Mouse (Mus musculus) CD4-positive helper T cell, adult 2 months (primary cell): ENCODE data around the gene Dhrs9.

Experiments used
- DNase-seq: peaks from one replicate; pipeline ENCODE4 v3.0.0-alpha.2; 2012; ENCODE audit warnings: low read depth, missing footprints, low spot score

Gene Dhrs9

DNA sequence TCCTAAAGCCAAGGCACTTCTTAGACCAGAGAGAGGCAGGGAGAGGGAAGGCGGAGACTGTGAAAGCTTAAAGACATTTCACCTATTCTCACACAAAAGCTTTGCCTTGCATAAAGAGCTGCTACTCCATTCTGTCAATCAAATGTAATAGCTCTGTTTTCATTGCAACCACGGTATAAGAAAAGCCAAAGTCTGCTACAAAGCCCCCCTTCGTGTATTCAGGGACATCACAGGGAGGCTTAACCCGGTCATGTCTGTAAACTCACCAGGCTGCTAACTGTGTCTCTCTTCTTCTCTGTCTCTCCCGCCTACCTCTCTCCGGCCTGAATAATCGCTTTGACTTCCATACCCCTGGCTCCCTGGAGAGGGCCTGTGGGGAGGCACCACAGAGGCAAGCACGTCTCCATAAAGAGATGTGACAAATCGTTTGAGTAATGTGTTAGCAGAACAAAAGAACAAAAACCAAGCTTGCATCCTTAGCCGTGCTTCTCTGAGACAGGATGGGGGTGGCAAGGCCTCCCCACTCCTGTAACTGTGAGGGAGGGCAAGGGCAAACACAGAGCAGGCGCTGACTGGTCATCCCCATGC lies 38.1 kb downstream of the Dhrs9 start:
- DNase-seq: no peak

DNA sequence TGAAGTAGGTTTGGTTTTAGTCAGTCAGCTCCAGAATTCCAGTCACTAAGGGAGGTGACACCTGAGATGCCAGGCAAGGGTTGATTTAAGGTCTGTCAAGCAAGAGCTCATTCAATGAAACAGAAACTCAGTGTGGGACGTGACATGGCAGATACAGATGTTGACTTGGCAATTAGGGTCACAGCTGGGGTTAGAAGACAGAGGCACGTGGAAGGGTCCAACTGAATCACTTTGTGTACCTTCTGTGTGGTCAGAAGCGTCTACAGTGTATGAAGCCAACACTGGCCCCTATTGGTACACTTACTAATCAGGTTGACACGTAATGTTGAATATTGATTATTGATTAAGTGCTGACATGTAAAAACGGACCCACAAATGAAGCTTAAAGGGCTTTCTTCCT lies 44.6 kb downstream of the Dhrs9 start:
- DNase-seq: no peak

DNA sequence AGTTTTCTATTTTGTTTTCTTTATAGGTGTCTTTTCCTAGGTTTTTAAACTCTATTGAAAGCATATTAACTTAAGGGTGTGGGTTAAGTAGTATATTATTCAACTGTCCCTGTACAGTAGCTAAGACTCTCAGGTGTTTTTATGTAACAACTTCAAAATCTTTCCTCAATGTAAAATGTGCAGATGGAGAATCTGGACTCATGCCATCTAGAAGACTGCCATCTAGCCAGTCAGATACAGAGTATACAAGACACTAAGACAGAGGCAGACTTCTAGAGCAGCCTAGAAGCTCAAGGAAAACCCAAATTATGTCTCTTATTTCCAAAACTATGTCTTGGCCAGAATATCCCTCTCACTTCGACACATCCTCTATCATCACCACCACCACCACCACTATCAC lies 45.8 kb downstream of the Dhrs9 start:
- no peak for DNase-seq

DNA sequence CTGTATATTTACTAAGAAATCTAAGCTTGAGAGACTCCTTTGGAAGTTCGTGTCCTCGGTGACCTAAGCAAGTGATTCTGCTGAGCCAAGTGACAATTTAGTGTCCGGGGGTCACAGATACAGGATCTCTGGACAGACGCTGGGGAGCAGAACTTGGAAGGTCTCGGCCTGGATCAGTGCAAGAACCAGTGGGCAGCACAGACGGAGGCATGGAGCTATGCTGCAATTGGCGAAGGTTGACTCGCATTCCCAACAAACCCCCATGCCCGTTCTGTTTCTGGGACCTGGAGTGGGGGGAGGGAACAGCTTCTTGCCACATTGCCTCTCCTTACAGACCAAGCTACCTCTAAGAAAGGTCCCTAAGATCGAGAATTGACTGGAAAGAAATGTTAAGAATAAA lies 46.9 kb downstream of the Dhrs9 start:
- DNase-seq: no peak

DNA sequence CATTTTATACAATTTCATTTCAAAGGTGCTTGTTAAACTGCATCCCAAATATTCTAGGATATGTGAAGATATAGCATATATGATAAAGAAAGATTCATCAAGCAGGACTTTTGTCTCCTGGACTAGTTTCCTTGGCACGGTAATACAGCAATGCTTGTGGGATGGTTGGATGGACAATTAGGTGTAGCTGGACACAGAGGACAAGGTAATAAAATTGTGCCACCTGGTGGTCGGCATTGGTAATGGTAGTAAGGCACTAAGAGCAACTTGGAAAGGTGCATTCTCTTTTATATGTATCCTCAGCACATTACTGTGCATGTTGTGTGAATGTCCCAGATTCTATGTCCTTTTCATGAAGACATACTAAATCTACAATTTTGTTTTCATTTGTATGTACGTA lies 47.9 kb downstream of the Dhrs9 start:
- DNase-seq: peak; percentile 36

DNA sequence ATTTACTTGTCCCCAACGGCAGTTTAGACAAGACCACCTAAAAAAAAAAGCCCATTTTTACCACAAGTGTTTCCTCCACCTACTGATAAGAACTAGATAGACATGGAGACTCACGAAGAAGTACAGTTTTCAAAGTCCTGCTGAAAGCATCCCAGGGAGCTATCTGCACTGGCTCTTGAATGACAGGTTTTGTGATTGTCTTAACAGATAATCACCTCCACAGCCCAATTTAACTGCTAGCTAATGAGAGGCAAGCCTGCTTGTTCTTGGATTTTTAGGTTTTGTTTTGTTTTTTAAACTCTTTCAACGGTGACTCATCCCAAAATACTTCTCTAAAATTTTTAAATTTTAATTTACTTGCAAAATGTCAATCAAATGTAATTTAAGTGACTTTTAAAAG lies 61.4 kb downstream of the Dhrs9 start:
- no peak for DNase-seq

DNA sequence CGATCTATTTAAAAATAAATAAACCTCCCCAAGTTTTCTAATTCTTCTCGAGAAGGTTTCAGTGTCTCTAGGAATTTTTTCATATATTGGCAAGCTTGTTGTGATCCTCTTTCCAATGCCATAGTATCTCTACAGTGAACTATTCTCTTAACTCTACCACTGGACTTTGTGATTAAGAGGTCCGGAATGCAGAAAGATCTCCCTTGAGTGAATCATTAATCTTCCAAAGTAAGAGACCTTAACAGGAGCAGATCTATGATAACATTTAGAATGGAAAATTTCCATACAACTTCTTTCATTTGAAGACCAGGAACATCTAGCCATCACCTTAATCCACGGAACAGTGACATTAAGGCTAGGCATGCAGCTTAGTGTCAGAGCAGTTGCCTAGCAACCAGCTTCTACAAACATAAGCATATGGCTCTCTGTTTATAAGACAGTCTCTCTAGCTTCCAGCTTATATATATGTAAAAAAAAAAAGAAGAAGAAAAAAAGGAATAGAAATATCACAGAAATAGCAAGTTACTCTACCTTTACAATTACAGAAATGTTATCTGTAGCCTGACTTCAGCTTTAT lies 65.7 kb downstream of the Dhrs9 start:
- DNase-seq: no peak

DNA sequence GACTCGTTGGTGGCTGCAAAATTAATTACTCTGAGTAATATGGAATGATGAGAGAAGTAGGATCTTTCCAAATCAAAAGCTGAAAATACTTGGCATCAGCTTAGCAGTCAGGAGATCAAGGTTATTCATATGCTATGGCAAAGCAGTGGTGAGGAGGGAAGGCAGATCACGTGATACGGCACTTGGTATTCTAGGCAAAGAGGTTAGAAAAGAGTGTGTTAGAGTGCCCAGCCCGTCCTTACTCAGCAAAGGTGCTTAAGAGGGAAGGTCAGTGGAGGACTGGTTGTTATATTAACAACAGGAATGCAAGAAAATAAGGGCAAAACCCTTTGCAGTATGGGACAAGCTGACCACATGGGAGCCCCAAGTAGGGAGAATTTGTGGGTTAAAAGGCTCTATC lies 68.3 kb downstream of the Dhrs9 start:
- no peak for DNase-seq

DNA sequence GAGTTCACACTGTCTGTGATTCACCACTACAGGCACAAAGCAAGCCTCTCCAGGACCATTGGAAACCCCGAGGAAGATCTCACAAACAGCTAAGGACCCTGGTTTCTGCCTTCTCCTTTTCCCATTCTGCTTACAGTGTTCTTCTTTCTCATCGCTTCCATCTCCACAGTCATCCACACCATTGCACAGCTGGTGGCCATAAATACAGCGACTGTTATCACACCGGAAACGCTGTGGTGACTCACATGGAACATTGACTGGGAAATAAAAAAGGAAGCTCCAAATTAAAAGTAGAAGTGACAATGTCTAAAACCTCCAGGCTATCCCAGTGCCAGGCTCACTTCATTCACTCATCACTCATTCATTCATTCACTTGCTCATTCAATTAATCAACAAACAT lies 70.9 kb downstream of the Dhrs9 start:
- DNase-seq: no peak
